Mouse (Mus musculus) embryonic facial prominence, embryonic 11.5 days (tissue): ENCODE measurements around the gene Dapl1. TPM values are rescaled to one million over a fixed set of nuclear protein-coding genes. Genes with fewer than 3 reads are reported as not detected.

ENCODE experiments used
- ATAC-seq: fragments of 200-750 bp; cut with Nextera tagmentation; replicated peaks from 2 replicates; pipeline ENCODE4 v1.8.0; 2017; ENCODE audit warnings: low read depth; ENCODE audit not compliant: insufficient number of reproducible peaks, low FRiP score, low TSS enrichment
- DNase-seq: peaks from one replicate; pipeline ENCODE4 v3.0.0-alpha.2; 2015; ENCODE audit warnings: low spot score
- H3K27ac ChIP-seq: fragments of 300-500 bp; sonication (generic); replicated peaks from 2 replicates; pipeline ENCODE4 v1.5.1; 2014; ENCODE audit warnings: mild to moderate bottlenecking, low read depth, low read length, control low read depth
- H3K27me3 ChIP-seq: fragments of 300-500 bp; sonication (generic); 2 replicates; pipeline ENCODE4 v1.6.1; 2014; ENCODE audit warnings: mild to moderate bottlenecking, low read length, moderate library complexity, mixed read lengths; ENCODE audit not compliant: control insufficient read depth, insufficient read depth
- H3K36me3 ChIP-seq: fragments of 300-500 bp; sonication (generic); replicated peaks from 2 replicates; pipeline ENCODE4 v1.6.1; 2014; ENCODE audit warnings: low read depth, mild to moderate bottlenecking, low read length, moderate library complexity, mixed read lengths; ENCODE audit not compliant: control insufficient read depth, insufficient read depth
- H3K4me1 ChIP-seq: fragments of 300-500 bp; sonication (generic); 2 replicates; pipeline ENCODE4 v1.6.1; 2014; ENCODE audit warnings: low read length, mixed read lengths; ENCODE audit not compliant: control insufficient read depth, insufficient read depth
- H3K4me2 ChIP-seq: fragments of 300-500 bp; sonication (generic); 2 replicates; pipeline ENCODE4 v1.6.1; 2014; ENCODE audit warnings: low read depth, mild to moderate bottlenecking, control low read depth, low read length, moderate library complexity
- H3K4me3 ChIP-seq: fragments of 300-500 bp; sonication (generic); 2 replicates; pipeline ENCODE4 v1.5.1; 2014; ENCODE audit warnings: low read depth, low read length, control low read depth
- H3K9ac ChIP-seq: fragments of 300-500 bp; sonication (generic); replicated peaks from 2 replicates; pipeline ENCODE4 v1.6.1; 2014; ENCODE audit warnings: mild to moderate bottlenecking, control low read depth, low read length
- H3K9me3 ChIP-seq: fragments of 300-500 bp; sonication (generic); replicated peaks from 2 replicates; pipeline ENCODE4 v1.6.1; 2016; ENCODE audit warnings: mild to moderate bottlenecking, low read length, inconsistent platforms, mixed read lengths; ENCODE audit not compliant: control insufficient read depth
- WGBS: fragments of 180-500 bp; shearing (Covaris S2); extraction: QIAGEN DNeasy Blood & Tissue Kit; methylation state at CpG from one replicate; pipeline ENCODE4 v1.1.7; 2014; 5-methylcytosine and 5-hydroxymethylcytosine counted together
- polyA plus RNA-seq: library from polyadenylated mRNA; unstranded; fragments of >200 nt; fragmentation: Nextera tagmentation; extraction: Ambion mirVana; gene quantifications from 2 replicates; pipeline ENCODE4 v1.2.1, GENCODE M21; 2014

The Dapl1 gene
- 9.9 and 15.4 TPM in 2 replicates for polyA plus RNA-seq

- ATAC-seq: no peak
- H3K4me1 ChIP-seq: no peaks in the 10 kb centered on the region
- H3K27ac ChIP-seq: no peak within 1 kb of the TSS
- H3K27me3 ChIP-seq: no peaks in the 10 kb centered on the region
- H3K36me3 ChIP-seq: no peaks in the 10 kb centered on the region
- WGBS: 68% methylated on average over 9 of the region's 9 CpGs
- H3K9me3 ChIP-seq: no peaks in the 10 kb centered on the region
- H3K4me3 ChIP-seq: no peak within 1 kb of the TSS
- DNase-seq: no peak
- no peak within 1 kb of the TSS for H3K9ac ChIP-seq
- H3K4me2 ChIP-seq: no peak within 1 kb of the TSS
These were observed at the start of gene Dapl1 for GRCm38 (mm10) chr2:59484438-59484837. Gene Dapl1 (plus strand): TSS chr2:59484653.

- no peaks in the 10 kb centered on the region for H3K27me3 ChIP-seq
- no peak overlapping the region for H3K27ac ChIP-seq
- H3K36me3 ChIP-seq: no peaks in the 10 kb centered on the region
- no peak overlapping the region for H3K4me3 ChIP-seq
- WGBS: 89% methylated on average over 9 of the region's 9 CpGs
- DNase-seq (no peak), ATAC-seq (no peak)
- no peaks in the 10 kb centered on the region for H3K4me1 ChIP-seq
- no peak overlapping the region for H3K4me2 ChIP-seq
- no peak overlapping the region for H3K9ac ChIP-seq
- H3K9me3 ChIP-seq: no peaks in the 10 kb centered on the region
These were observed 49.6 kb upstream of the Dapl1 start for GRCm38 (mm10) chr2:59434820-59435219.

GRCm38 (mm10) chr2:59437684-59438393 lies 46.6 kb upstream of the Dapl1 start:
- Histone ChIP-seq H3K4me1 (no peaks in the 10 kb centered on the region), H3K27me3 (no peaks in the 10 kb centered on the region), H3K27ac (no peak overlapping the region), H3K36me3 (no peaks in the 10 kb centered on the region), H3K4me2 (no peak overlapping the region), H3K4me3 (no peak overlapping the region), H3K9ac (no peak overlapping the region), H3K9me3 (no peaks in the 10 kb centered on the region)
- WGBS: 84% methylated on average over 12 of the region's 12 CpGs
- ATAC-seq (no peak; the same call in 1 of the 2 replicates), DNase-seq (no peak)

DNA sequence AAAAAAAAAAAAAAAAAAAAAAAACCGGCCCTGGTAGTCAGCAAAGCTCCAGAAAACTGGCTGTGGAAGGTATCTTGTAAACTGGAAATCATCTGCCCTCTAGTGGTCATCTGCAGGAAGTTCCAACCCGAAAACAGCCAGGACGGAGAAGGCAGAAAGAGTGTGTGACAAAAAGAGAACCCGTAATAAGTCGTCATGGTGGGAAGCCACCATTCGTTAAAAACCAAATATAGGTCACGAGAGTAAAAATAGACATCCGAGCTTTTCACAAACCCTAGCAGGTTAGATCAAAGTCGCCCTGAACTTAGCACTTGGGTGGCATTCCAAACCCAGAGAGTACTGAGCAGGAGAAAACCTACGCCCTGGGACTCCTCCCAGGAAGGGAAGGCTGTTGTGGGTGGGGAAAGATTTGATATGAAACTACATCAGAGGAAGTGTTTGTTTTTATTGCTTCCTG lies 45.9 kb upstream of the Dapl1 start:
- Histone ChIP-seq H3K4me3 (no peak overlapping the region), H3K4me2 (no peak overlapping the region), H3K9me3 (no peaks in the 10 kb centered on the region), H3K27me3 (no peaks in the 10 kb centered on the region), H3K27ac (no peak overlapping the region), H3K9ac (no peak overlapping the region), H3K4me1 (no peaks in the 10 kb centered on the region), H3K36me3 (no peaks in the 10 kb centered on the region)
- 19% methylated on average over 10 of the region's 10 CpGs for WGBS
- ATAC-seq: 0 out of 2 replicates have a peak, but pooled peaks have one; percentile 46
- DNase-seq: peak; percentile 86

- Histone ChIP-seq H3K9ac (no peak overlapping the region), H3K4me3 (no peak overlapping the region), H3K36me3 (no peaks in the 10 kb centered on the region), H3K4me2 (no peak overlapping the region), H3K4me1 (no peaks in the 10 kb centered on the region), H3K9me3 (no peaks in the 10 kb centered on the region), H3K27me3 (no peaks in the 10 kb centered on the region), H3K27ac (no peak overlapping the region)
- DNase-seq (no peak), ATAC-seq (no peak)
- 82% methylated on average over 9 of the region's 9 CpGs for WGBS
These were observed 44.6 kb upstream of the Dapl1 start for GRCm38 (mm10) chr2:59439824-59440223.

- Histone ChIP-seq H3K27me3 (no peaks in the 10 kb centered on the region), H3K9me3 (no peaks in the 10 kb centered on the region), H3K36me3 (no peaks in the 10 kb centered on the region), H3K9ac (no peak overlapping the region), H3K4me1 (no peaks in the 10 kb centered on the region), H3K27ac (no peak overlapping the region), H3K4me3 (no peak overlapping the region), H3K4me2 (no peak overlapping the region)
- DNase-seq: peak; percentile 57
- no peak for ATAC-seq
- WGBS: 27% methylated on average over 5 of the region's 5 CpGs
These were observed 44.0 kb upstream of the Dapl1 start for GRCm38 (mm10) chr2:59440481-59440880.

DNA sequence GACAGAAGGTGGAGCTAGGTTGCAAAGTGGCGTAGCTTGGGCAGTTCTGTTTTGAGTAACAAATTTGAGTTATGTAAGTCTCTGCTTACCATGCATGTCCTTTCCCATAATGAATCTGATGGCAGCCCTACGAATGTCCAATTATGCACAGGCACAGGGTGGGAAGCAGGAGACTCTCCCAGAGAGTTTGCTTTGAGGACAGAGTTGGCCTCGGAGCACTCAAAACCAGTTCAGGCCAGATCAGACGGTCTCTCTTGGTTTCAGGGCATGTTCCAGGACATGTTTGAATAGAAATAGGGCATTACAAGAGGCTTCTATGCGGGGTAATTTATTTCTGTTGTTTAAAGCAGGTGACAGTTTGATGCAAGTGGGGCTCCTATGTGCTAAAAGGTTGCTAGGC lies 42.8 kb upstream of the Dapl1 start:
- 88% methylated on average over 5 of the region's 5 CpGs for whole genome bisulfite sequencing

DNA sequence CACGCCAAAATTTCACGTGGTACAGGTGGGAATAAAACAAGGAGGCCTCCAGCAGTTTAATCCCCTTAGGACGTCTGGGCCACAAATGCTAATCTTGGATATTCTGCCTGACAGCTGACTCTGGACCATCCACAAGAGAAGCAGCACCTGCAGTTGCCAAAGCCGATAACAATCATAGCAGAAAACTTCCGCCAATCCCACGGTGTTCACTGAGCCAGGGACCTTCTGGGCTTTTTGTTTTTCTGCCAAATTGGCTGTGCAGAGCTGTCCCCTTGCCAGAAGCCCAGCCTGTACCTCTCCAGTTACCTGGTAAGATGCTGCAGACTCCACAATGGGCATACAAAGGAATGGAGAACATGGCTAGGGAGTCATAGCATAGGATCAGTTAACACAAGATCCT lies 37.8 kb upstream of the Dapl1 start:
- DNase-seq (no peak), ATAC-seq (no peak)
- Histone ChIP-seq H3K9ac (no peak overlapping the region), H3K36me3 (no peaks in the 10 kb centered on the region), H3K27me3 (no peaks in the 10 kb centered on the region), H3K27ac (no peak overlapping the region), H3K4me1 (no peaks in the 10 kb centered on the region), H3K4me2 (no peak overlapping the region), H3K4me3 (no peak overlapping the region), H3K9me3 (no peaks in the 10 kb centered on the region)
- WGBS: 67% methylated on average over 6 of the region's 6 CpGs

More for the DNA sequence above, 42.8 kb upstream of the Dapl1 start:
- Histone ChIP-seq H3K27ac (no peak overlapping the region), H3K4me2 (no peak overlapping the region), H3K27me3 (no peaks in the 10 kb centered on the region), H3K9ac (no peak overlapping the region), H3K9me3 (no peaks in the 10 kb centered on the region), H3K4me3 (no peak overlapping the region), H3K36me3 (no peaks in the 10 kb centered on the region), H3K4me1 (no peaks in the 10 kb centered on the region)
- no peak for DNase-seq
- ATAC-seq: no peak
